Mouse (Mus musculus) hindbrain, postnatal 0 days (tissue): ENCODE measurements around the gene Wdr13. TPM values are rescaled to one million over a fixed set of nuclear protein-coding genes. Genes with fewer than 3 reads are reported as not detected.

ENCODE experiments used
- ATAC-seq: fragments of 200-750 bp; cut with Nextera tagmentation; 2 replicates; pipeline ENCODE4 v1.8.0; 2017; ENCODE audit warnings: mild to moderate bottlenecking, moderate TSS enrichment, moderate library complexity
- DNase-seq: peaks from one replicate; pipeline ENCODE4 v3.0.0-alpha.2; 2015; ENCODE audit warnings: low spot score
- H3K27ac ChIP-seq: fragments of 300-500 bp; sonication (generic); 2 replicates; pipeline ENCODE4 v1.5.1; 2014; ENCODE audit warnings: mild to moderate bottlenecking
- H3K27me3 ChIP-seq: fragments of 300-500 bp; sonication (generic); 2 replicates; pipeline ENCODE4 v1.6.1; 2014; ENCODE audit warnings: low read length, mixed read lengths; ENCODE audit not compliant: insufficient read depth
- H3K36me3 ChIP-seq: fragments of 300-500 bp; sonication (generic); 2 replicates; pipeline ENCODE4 v1.6.1; 2014; ENCODE audit warnings: low read length, mixed read lengths; ENCODE audit not compliant: insufficient read depth
- H3K4me1 ChIP-seq: fragments of 300-500 bp; sonication (generic); 2 replicates; pipeline ENCODE4 v1.6.1; 2014; ENCODE audit warnings: antibody characterized with exemption, low read length, mixed read lengths; ENCODE audit not compliant: insufficient read depth
- H3K4me2 ChIP-seq: fragments of 300-500 bp; sonication (generic); 2 replicates; pipeline ENCODE4 v1.6.1; 2014; ENCODE audit warnings: low read depth, mild to moderate bottlenecking, low read length, moderate library complexity, mixed read lengths
- H3K4me3 ChIP-seq: fragments of 300-500 bp; sonication (generic); 2 replicates; pipeline ENCODE4 v1.5.1; 2014; ENCODE audit warnings: low read length
- H3K9ac ChIP-seq: fragments of 300-500 bp; sonication (generic); replicated peaks from 2 replicates; pipeline ENCODE4 v1.6.1; 2014; ENCODE audit warnings: mild to moderate bottlenecking, low read length, moderate library complexity, mixed read lengths
- H3K9me3 ChIP-seq: fragments of 300-500 bp; sonication (generic); 2 replicates; pipeline ENCODE4 v1.6.1; 2016; ENCODE audit warnings: low read length, mixed read lengths
- CTCF ChIP-seq: IDR thresholded peaks from 2 replicates; pipeline ENCODE4 v1.5.1; 2016; ENCODE audit warnings: antibody characterized with exemption, control low read depth, low read depth
- WGBS: fragments of 180-500 bp; shearing (Covaris S2); extraction: QIAGEN DNeasy Blood & Tissue Kit; methylation state at CpG from one replicate; pipeline ENCODE4 v1.1.7; 2014; 5-methylcytosine and 5-hydroxymethylcytosine counted together
- polyA plus RNA-seq: library from polyadenylated mRNA; unstranded; fragments of >200 nt; fragmentation: Nextera tagmentation; extraction: Ambion mirVana; gene quantifications from 2 replicates; pipeline ENCODE4 v1.2.1, GENCODE M21; 2015
- total RNA-seq: library from RNA; depleted of rRNA; stranded (reverse); fragments of >200 nt; gene quantifications from 2 replicates; pipeline ENCODE4 v1.2.3, GENCODE M21; 2014; rRNA removed

Wdr13 gene
- total and polyA plus RNA-seq, 2 experiments from 2014 or later = 55.1 to 377 TPM

- Histone ChIP-seq H3K36me3 (no peaks in the 10 kb centered on the region), H3K27ac (peak within 1 kb of the TSS; percentile 86), H3K9ac (peak within 1 kb of the TSS; percentile 55), H3K9me3 (no peaks in the 10 kb centered on the region), H3K4me2 (peak within 1 kb of the TSS; percentile 58), H3K4me1 (no peaks in the 10 kb centered on the region), H3K4me3 (peak within 1 kb of the TSS; percentile 56), H3K27me3 (no peaks in the 10 kb centered on the region)
- 35% methylated on average over 45 of the region's 46 CpGs for WGBS
- TF ChIP-seq CTCF = no peak
- peak; percentile 98 for ATAC-seq
- peak; percentile 97 for DNase-seq
Measured at GRCm38 (mm10) chrX:8074430-8075014, 58.2 kb downstream of the Wdr13 start, which contains the start of gene Suv39h1. TSS of gene Suv39h1 (minus strand) at chrX:8074760.

GRCm38 (mm10) chrX:8073881-8074429 is 58.7 kb downstream of the Wdr13 start:
- DNase-seq (peak; percentile 70), ATAC-seq (peak; percentile 24; the same call in 1 of the 2 replicates)
- TF ChIP-seq CTCF = no peak
- WGBS = 21% methylated on average over 60 of the region's 64 CpGs
- Histone ChIP-seq H3K27ac (peak overlapping the region; percentile 86), H3K4me1 (no peaks in the 10 kb centered on the region), H3K4me2 (peak overlapping the region; percentile 54), H3K27me3 (no peaks in the 10 kb centered on the region), H3K36me3 (no peaks in the 10 kb centered on the region), H3K4me3 (peak overlapping the region; percentile 56), H3K9ac (peak overlapping the region; percentile 55), H3K9me3 (no peaks in the 10 kb centered on the region)

Other genes starting within 250 kb of the Wdr13 start
- 38.0 and 61.0 TPM in 2 replicates for gene Slc35a2, start 248.9 kb downstream of the Wdr13 start, total RNA-seq
- 43.7 and 46.2 TPM in 2 replicates for gene Slc35a2, start 248.9 kb downstream of the Wdr13 start, polyA plus RNA-seq
- gene Pqbp1, start 233.6 kb downstream of the Wdr13 start, total RNA-seq = 83.8 and 100 TPM in 2 replicates
- 200 and 201 TPM in 2 replicates for gene Pqbp1, start 233.6 kb downstream of the Wdr13 start, polyA plus RNA-seq
- gene Timm17b, start 233.5 kb downstream of the Wdr13 start, total RNA-seq = 37.3 and 47.4 TPM in 2 replicates
- gene Timm17b, start 233.5 kb downstream of the Wdr13 start, polyA plus RNA-seq = 125 and 133 TPM in 2 replicates
- gene Gm10491, start 225.1 kb downstream of the Wdr13 start, total RNA-seq = not detected in 2 replicates
- gene Gm10491, start 225.1 kb downstream of the Wdr13 start, polyA plus RNA-seq = not detected in 2 replicates
- not detected in 2 replicates for gene Gm10490, start 223.3 kb downstream of the Wdr13 start, total RNA-seq
- gene Gm10490, start 223.3 kb downstream of the Wdr13 start, polyA plus RNA-seq = not detected in 2 replicates
- 124 and 154 TPM in 2 replicates for gene Pcsk1n, start 213.1 kb downstream of the Wdr13 start, total RNA-seq
- 465 and 477 TPM in 2 replicates for gene Pcsk1n, start 213.1 kb downstream of the Wdr13 start, polyA plus RNA-seq
- not detected in 2 replicates for gene Eras, start 204.3 kb downstream of the Wdr13 start, total RNA-seq
- not detected in 2 replicates for gene Eras, start 204.3 kb downstream of the Wdr13 start, polyA plus RNA-seq
- gene Hdac6, start 185.0 kb downstream of the Wdr13 start, total RNA-seq = 97.9 and 105 TPM in 2 replicates
- gene Hdac6, start 185.0 kb downstream of the Wdr13 start, polyA plus RNA-seq = 54.5 and 57.4 TPM in 2 replicates
- gene Gata1, start 154.8 kb downstream of the Wdr13 start, total RNA-seq = not detected in 2 replicates
- gene Gata1, start 154.8 kb downstream of the Wdr13 start, polyA plus RNA-seq = not detected in 2 replicates
- 1.9 TPM in 1 of 2 replicates, not detected in the other for gene Glod5, start 114.4 kb downstream of the Wdr13 start, total RNA-seq
- gene Glod5, start 114.4 kb downstream of the Wdr13 start, polyA plus RNA-seq = 0.38 and 1.2 TPM in 2 replicates
- gene Suv39h1, start 58.1 kb downstream of the Wdr13 start, total RNA-seq = 32.3 and 43.9 TPM in 2 replicates
- 34.1 and 35.2 TPM in 2 replicates for gene Suv39h1, start 58.1 kb downstream of the Wdr13 start, polyA plus RNA-seq
- gene Was, start 42.4 kb downstream of the Wdr13 start, total RNA-seq = 0.11 and 0.99 TPM in 2 replicates
- 0.11 and 0.16 TPM in 2 replicates for gene Was, start 42.4 kb downstream of the Wdr13 start, polyA plus RNA-seq
- gene Rbm3, start 13.0 kb upstream of the Wdr13 start, total RNA-seq = 318 and 321 TPM in 2 replicates
- gene Rbm3, start 13.0 kb upstream of the Wdr13 start, polyA plus RNA-seq = 496 and 521 TPM in 2 replicates
- gene Tbc1d25, start 43.3 kb upstream of the Wdr13 start, total RNA-seq = 19.9 and 24.6 TPM in 2 replicates
- 15.8 and 17.4 TPM in 2 replicates for gene Tbc1d25, start 43.3 kb upstream of the Wdr13 start, polyA plus RNA-seq
- 25.2 and 41.3 TPM in 2 replicates for gene Ebp, start 60.6 kb upstream of the Wdr13 start, total RNA-seq
- 29.8 and 30.2 TPM in 2 replicates for gene Ebp, start 60.6 kb upstream of the Wdr13 start, polyA plus RNA-seq
- 60.8 and 68.4 TPM in 2 replicates for gene Porcn, start 73.6 kb upstream of the Wdr13 start, total RNA-seq
- gene Porcn, start 73.6 kb upstream of the Wdr13 start, polyA plus RNA-seq = 49.2 and 49.3 TPM in 2 replicates
- gene Ftsj1, start 119.5 kb upstream of the Wdr13 start, total RNA-seq = 44.4 and 45.6 TPM in 2 replicates
- 38.1 and 39.8 TPM in 2 replicates for gene Ftsj1, start 119.5 kb upstream of the Wdr13 start, polyA plus RNA-seq
- gene Slc38a5, start 138.2 kb upstream of the Wdr13 start, total RNA-seq = 23.8 and 26.8 TPM in 2 replicates
- gene Slc38a5, start 138.2 kb upstream of the Wdr13 start, polyA plus RNA-seq = 15.9 and 20.8 TPM in 2 replicates
- not detected in 2 replicates for gene Ssxb10, start 194.5 kb upstream of the Wdr13 start, total RNA-seq
- not detected in 2 replicates for gene Ssxb10, start 194.5 kb upstream of the Wdr13 start, polyA plus RNA-seq
- not detected in 2 replicates for gene Ssxb9, start 234.1 kb upstream of the Wdr13 start, total RNA-seq
- not detected in 2 replicates for gene Ssxb9, start 234.1 kb upstream of the Wdr13 start, polyA plus RNA-seq